Mouse (Mus musculus) gastrocnemius, postnatal 10 days (tissue): ENCODE data around the gene Gdpgp1. TPM values are rescaled to one million over a fixed set of nuclear protein-coding genes. Genes with fewer than 3 reads are reported as not detected.

Experiments used
- DNase-seq: peaks from one replicate; pipeline ENCODE4 v3.0.0; 2021; ENCODE audit warnings: mixed read lengths
- total RNA-seq, 2 experiments: library from RNA; stranded (reverse); gene quantifications; 2 replicates each; pipeline ENCODE4 v1.2.3; 2021

Gdpgp1 gene
- total RNA-seq, 2 experiments from 2014 or later = 1.8 to 2.1 TPM

- no peak for DNase-seq
Observed at GRCm38 (mm10) chr7:80280998-80281397, 48.3 kb downstream of the Gdpgp1 start.

- DNase-seq = no peak
Observed at GRCm38 (mm10) chr7:80281646-80282045, 49.0 kb downstream of the Gdpgp1 start.

GRCm38 (mm10) chr7:80283226-80283918, 50.7 kb downstream of the Gdpgp1 start:
- no peak for DNase-seq

GRCm38 (mm10) chr7:80284391-80284790, 51.7 kb downstream of the Gdpgp1 start:
- no peak for DNase-seq

- DNase-seq = no peak
Observed at GRCm38 (mm10) chr7:80285725-80286124, 53.1 kb downstream of the Gdpgp1 start.

- no peak for DNase-seq
Observed at GRCm38 (mm10) chr7:80287736-80288135, 55.1 kb downstream of the Gdpgp1 start.

Other genes with a start within 250 kb of the Gdpgp1 start
- 10 to 100 TPM; 14.2 to 16.7 TPM for gene Zfp710, start 208.1 kb upstream of the Gdpgp1 start, total RNA-seq
- gene Idh2, start 117.5 kb upstream of the Gdpgp1 start, total RNA-seq = 100 to 1,000 TPM; 244 to 271 TPM
- gene Sema4b, start 46.0 kb upstream of the Gdpgp1 start, total RNA-seq = 1 to 10 TPM; 2.9 to 4.2 TPM
- 10 to 100 TPM; 10.7 to 12.5 TPM for gene Cib1, start 52 bp upstream of the Gdpgp1 start, total RNA-seq
- gene Ttll13, start 13.5 kb downstream of the Gdpgp1 start, total RNA-seq = under 1 TPM; 0.14 to 0.20 TPM
- 10 to 100 TPM; 20.2 to 20.3 TPM for gene Ngrn, start 28.4 kb downstream of the Gdpgp1 start, total RNA-seq
- gene Vps33b, start 36.8 kb downstream of the Gdpgp1 start, total RNA-seq = 1 to 10 TPM; 5.7 to 6.3 TPM
- 10 to 100 TPM; 18.4 to 23.2 TPM for gene Prc1, start 61.6 kb downstream of the Gdpgp1 start, total RNA-seq
- gene Rccd1, start 91.6 kb downstream of the Gdpgp1 start, total RNA-seq = 10 to 100 TPM in 1 of 2 experiments, 1 to 10 TPM in 1; 6.6 to 11.3 TPM
- 10 to 100 TPM; 11.8 to 16.4 TPM for gene Unc45a, start 108.1 kb downstream of the Gdpgp1 start, total RNA-seq
- gene Hddc3, start 110.2 kb downstream of the Gdpgp1 start, total RNA-seq = 10 to 100 TPM; 39.9 to 45.0 TPM
- 10 to 100 TPM; 92.2 to 97.2 TPM for gene Man2a2, start 138.5 kb downstream of the Gdpgp1 start, total RNA-seq
- gene Fes, start 155.1 kb downstream of the Gdpgp1 start, total RNA-seq = 10 to 100 TPM in 1 of 2 experiments, 1 to 10 TPM in 1; 9.4 to 12.1 TPM
- gene Furin, start 172.6 kb downstream of the Gdpgp1 start, total RNA-seq = 10 to 100 TPM; 63.1 to 68.1 TPM